Mouse (Mus musculus) midbrain, postnatal 0 days (tissue): ENCODE measurements at regions not wholly inside any gene's neighbourhood (a gene's known extent, or its start where the extent isn't known, plus 50 kb on each side); places are given as distances from the start of the nearest gene placed in this dataset.

Experiments used
- ATAC-seq: fragments of 200-750 bp; cut with Nextera tagmentation; 2 replicates; pipeline ENCODE4 v1.8.0; 2017; ENCODE audit warnings: moderate number of reproducible peaks, mild to moderate bottlenecking, moderate TSS enrichment, moderate library complexity; ENCODE audit not compliant: low FRiP score
- DNase-seq: peaks from one replicate; pipeline ENCODE4 v3.0.0-alpha.2; 2015; ENCODE audit warnings: low spot score
- H3K27ac ChIP-seq: fragments of 300-500 bp; sonication (generic); 2 replicates; pipeline ENCODE4 v1.5.1; 2014; ENCODE audit warnings: low read depth, mild to moderate bottlenecking, low read length, mixed read lengths
- H3K27me3 ChIP-seq: fragments of 300-500 bp; sonication (generic); 2 replicates; pipeline ENCODE4 v1.6.1; 2014; ENCODE audit warnings: low read length, control low read depth, mixed read lengths; ENCODE audit not compliant: insufficient read depth
- H3K36me3 ChIP-seq: fragments of 300-500 bp; sonication (generic); 2 replicates; pipeline ENCODE4 v1.6.1; 2014; ENCODE audit warnings: low read length, control low read depth, mixed read lengths; ENCODE audit not compliant: insufficient read depth
- H3K4me1 ChIP-seq: fragments of 300-500 bp; sonication (generic); 2 replicates; pipeline ENCODE4 v1.6.1; 2014; ENCODE audit warnings: mild to moderate bottlenecking, control low read depth, antibody characterized with exemption, low read length, mixed read lengths; ENCODE audit not compliant: insufficient read depth
- H3K4me2 ChIP-seq: fragments of 300-500 bp; sonication (generic); 2 replicates; pipeline ENCODE4 v1.6.1; 2014; ENCODE audit warnings: low read depth, mild to moderate bottlenecking, low read length, mixed read lengths; ENCODE audit not compliant: poor library complexity, severe bottlenecking
- H3K4me3 ChIP-seq: fragments of 300-500 bp; sonication (generic); 2 replicates; pipeline ENCODE4 v1.5.1; 2014; ENCODE audit warnings: low read depth, mild to moderate bottlenecking, low read length, moderate library complexity
- H3K9ac ChIP-seq: fragments of 300-500 bp; sonication (generic); replicated peaks from 2 replicates; pipeline ENCODE4 v1.6.1; 2014; ENCODE audit warnings: mild to moderate bottlenecking, low read length, moderate library complexity, mixed read lengths; ENCODE audit not compliant: poor library complexity, severe bottlenecking
- H3K9me3 ChIP-seq: fragments of 300-500 bp; sonication (generic); 2 replicates; pipeline ENCODE4 v1.6.1; 2016; ENCODE audit warnings: low read length, control low read depth
- CTCF ChIP-seq: IDR thresholded peaks from 2 replicates; pipeline ENCODE4 v1.5.1; 2016; ENCODE audit warnings: antibody characterized with exemption, mild to moderate bottlenecking
- WGBS: fragments of 180-500 bp; shearing (Covaris S2); extraction: QIAGEN DNeasy Blood & Tissue Kit; methylation state at CpG from one replicate; pipeline ENCODE4 v1.1.7; 2014; 5-methylcytosine and 5-hydroxymethylcytosine counted together

DNA sequence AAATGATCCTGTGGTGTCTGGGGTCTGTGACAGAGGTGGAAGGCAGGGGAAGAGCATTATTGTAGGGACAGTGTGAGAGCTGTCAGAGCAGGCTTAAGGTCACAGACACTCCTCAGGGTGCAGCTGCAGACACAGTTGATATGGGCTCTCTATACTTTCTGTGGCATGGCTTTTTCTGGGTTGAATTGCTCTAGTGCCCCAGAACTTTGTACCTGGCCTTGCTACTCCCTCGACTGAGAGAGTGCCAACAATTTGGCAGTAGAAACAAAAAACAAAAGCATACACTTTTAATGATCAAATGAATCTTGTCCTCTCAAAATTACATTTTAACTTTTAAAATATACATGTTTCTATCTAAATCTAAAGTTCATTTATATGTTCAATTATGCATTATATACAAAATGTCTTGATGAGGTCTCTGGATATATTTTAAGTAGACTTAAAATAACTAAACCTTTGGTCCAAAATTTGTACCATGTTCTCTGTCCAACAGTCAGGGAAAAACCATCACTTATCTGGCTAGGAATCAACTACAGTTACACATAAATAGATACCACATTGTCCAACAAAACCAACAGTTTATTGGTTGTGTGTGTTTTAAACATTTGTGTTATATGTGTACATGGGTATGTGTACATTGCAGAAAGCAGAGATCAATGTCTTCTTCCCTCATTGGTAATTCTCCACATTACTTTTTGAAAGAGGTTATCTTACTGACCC, 508.3 kb upstream of the Arpp21 start:
- 74% methylated on average over 1 of the region's 1 CpGs for WGBS
- H3K36me3 ChIP-seq: no peaks in the 10 kb centered on the region
- no peaks in the 10 kb centered on the region for H3K27me3 ChIP-seq
- no peaks in the 10 kb centered on the region for H3K9me3 ChIP-seq
- no peak overlapping the region for H3K9ac ChIP-seq
- no peak for TF ChIP-seq CTCF
- ATAC-seq (no peak), DNase-seq (no peak)
- no peak overlapping the region for H3K4me2 ChIP-seq
- H3K4me1 ChIP-seq: no peaks in the 10 kb centered on the region
- no peak overlapping the region for H3K27ac ChIP-seq
- no peak overlapping the region for H3K4me3 ChIP-seq

DNA sequence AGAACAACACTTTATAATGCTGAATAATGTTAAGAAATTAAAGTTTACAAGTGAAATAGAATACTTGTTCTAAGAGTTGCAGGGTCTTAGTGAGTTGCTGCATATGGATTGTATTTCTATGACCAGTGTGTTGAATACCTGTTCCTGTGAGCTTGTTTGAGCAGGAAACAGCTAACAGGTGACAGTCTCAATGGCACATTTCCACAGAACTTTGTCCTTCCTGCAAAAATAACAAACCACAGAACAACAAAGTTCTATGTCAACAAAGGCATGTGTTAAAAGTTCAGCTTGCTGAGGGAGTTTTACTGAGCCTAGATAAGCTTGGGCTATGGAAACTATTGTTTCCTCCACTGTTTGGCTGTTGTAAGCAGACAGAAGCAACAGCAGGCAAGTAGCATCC, 500.0 kb upstream of the Arpp21 start:
- ATAC-seq: no peak
- H3K27ac ChIP-seq: 0 out of 2 replicates have a peak overlapping the region, but pooled peaks have one; percentile 18

DNA sequence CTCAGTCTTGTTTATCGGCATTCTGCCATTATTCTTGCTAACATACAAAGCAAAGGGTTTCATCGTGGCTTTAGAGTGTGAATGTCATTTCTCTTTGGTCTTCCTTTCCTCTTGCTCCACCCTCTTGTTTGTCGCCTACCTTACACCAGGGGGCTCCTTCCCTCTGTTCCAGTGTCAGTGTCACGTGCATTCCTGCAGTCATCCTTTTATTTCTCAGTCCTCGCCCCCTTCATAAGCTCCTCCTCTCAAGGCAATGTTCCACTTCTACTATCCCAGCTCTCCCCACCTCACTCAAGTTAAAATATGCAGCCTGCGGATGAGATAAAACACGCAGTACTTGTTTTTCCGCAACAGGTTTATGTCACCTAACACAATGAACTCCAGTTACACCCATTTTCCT, 489.8 kb upstream of the Arpp21 start:
- WGBS: 24% methylated on average over 8 of the region's 8 CpGs
- H3K4me2 ChIP-seq: no peak overlapping the region

More for the DNA sequence above, 500.0 kb upstream of the Arpp21 start:
- no peak for TF ChIP-seq CTCF
- Histone ChIP-seq H3K4me3 (no peak overlapping the region), H3K9me3 (no peaks in the 10 kb centered on the region), H3K36me3 (no peaks in the 10 kb centered on the region), H3K27me3 (no peaks in the 10 kb centered on the region), H3K4me1 (0 out of 2 replicates have a peak, but pooled peaks cover 4% of the 10 kb centered on the region), H3K9ac (no peak overlapping the region), H3K4me2 (no peak overlapping the region)
- no peak for DNase-seq

DNA sequence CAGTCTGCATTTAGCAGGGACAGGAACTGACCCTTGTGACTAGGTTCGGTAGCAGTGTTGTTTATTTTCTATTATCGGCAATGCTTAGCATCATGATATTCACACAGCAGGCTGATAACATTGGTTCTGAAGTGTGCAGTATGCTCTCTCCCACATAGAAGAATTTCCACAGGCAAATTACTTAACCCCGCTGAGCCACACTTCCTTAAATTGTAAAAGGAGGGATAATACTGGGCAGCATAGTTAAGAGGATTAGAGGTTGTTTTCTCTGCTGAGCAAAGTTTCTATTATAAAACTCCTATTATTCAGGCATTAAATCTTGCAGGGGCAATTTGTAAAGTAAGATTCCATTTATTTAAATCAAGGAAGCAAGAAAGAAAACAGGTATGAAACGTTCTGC, 489.4 kb upstream of the Arpp21 start:
- Histone ChIP-seq H3K4me2 (no peak overlapping the region), H3K4me1 (no peaks in the 10 kb centered on the region), H3K9ac (no peak overlapping the region), H3K4me3 (no peak overlapping the region), H3K27ac (no peak overlapping the region), H3K27me3 (no peaks in the 10 kb centered on the region), H3K9me3 (no peaks in the 10 kb centered on the region), H3K36me3 (no peaks in the 10 kb centered on the region)
- no peak for ATAC-seq
- TF ChIP-seq CTCF: no peak
- DNase-seq: no peak
- 15% methylated on average over 4 of the region's 4 CpGs for WGBS

More for the DNA sequence above, 489.8 kb upstream of the Arpp21 start:
- H3K9me3 ChIP-seq: no peaks in the 10 kb centered on the region
- no peak overlapping the region for H3K27ac ChIP-seq
- no peak overlapping the region for H3K9ac ChIP-seq
- no peaks in the 10 kb centered on the region for H3K36me3 ChIP-seq
- H3K4me3 ChIP-seq: no peak overlapping the region
- no peaks in the 10 kb centered on the region for H3K27me3 ChIP-seq
- DNase-seq: peak; percentile 21
- ATAC-seq: no peak
- H3K4me1 ChIP-seq: no peaks in the 10 kb centered on the region
- TF ChIP-seq CTCF: peak; percentile 71

DNA sequence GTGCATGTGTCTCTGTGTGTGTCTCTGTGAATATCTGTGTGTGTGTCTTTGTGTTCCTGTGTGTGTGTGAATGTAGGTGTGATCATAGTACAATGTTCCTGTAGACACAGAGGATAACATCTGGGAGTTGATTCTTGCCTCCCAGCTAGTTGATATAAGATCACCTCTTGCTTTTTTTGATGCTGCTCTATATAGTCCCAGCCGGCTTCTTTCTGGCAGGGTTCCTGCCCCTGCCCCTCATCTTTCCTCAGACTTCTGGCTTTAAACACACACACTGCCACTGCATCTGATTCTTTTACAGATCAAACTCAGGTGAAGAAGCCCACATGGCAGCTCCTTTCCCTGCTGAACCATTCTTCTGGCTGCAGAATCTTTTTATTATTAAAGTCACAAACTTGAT, 487.6 kb upstream of the Arpp21 start:
- no peaks in the 10 kb centered on the region for H3K27me3 ChIP-seq
- H3K4me2 ChIP-seq: no peak overlapping the region
- 57% methylated on average over 1 of the region's 1 CpGs for WGBS
- H3K36me3 ChIP-seq: no peaks in the 10 kb centered on the region
- no peaks in the 10 kb centered on the region for H3K9me3 ChIP-seq
- no peaks in the 10 kb centered on the region for H3K4me1 ChIP-seq
- ATAC-seq: no peak
- H3K27ac ChIP-seq: no peak overlapping the region
- no peak overlapping the region for H3K9ac ChIP-seq
- no peak for TF ChIP-seq CTCF
- no peak overlapping the region for H3K4me3 ChIP-seq
- no peak for DNase-seq

DNA sequence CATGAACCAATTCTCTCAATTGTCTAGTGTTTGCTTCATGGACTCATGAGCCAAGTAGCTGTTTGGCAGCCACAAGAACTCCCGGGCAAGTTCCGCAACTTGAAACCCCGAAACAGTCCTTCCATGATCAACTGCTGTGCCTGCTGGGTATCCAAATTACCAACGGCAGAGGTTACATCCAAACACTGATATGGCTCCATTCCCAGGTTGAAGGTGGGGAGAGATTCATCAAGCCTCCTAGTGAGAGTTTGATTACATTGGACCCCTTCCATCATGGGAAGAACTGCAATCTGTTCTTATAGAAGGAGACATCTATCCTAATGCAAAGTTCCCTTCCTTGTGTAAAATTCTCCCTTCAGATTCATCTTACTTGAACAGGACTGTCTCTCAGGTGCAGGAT, 486.8 kb upstream of the Arpp21 start:
- 81% methylated on average over 4 of the region's 4 CpGs for WGBS
- H3K9me3 ChIP-seq: no peaks in the 10 kb centered on the region

More for the DNA sequence above, 486.8 kb upstream of the Arpp21 start:
- Histone ChIP-seq H3K27ac (no peak overlapping the region), H3K27me3 (no peaks in the 10 kb centered on the region), H3K9ac (no peak overlapping the region), H3K4me3 (no peak overlapping the region), H3K4me1 (no peaks in the 10 kb centered on the region), H3K36me3 (no peaks in the 10 kb centered on the region), H3K4me2 (no peak overlapping the region)
- DNase-seq (peak; percentile 71), ATAC-seq (no peak)
- no peak for TF ChIP-seq CTCF
